Mouse (Mus musculus) forebrain, embryonic 11.5 days (tissue): Measurements from ENCODE around the gene Ddhd1. TPM values are rescaled to one million over a fixed set of nuclear protein-coding genes. Genes with fewer than 3 reads are reported as not detected.

Source experiments
- ATAC-seq: fragments of 200-750 bp; cut with Nextera tagmentation; replicated peaks from 2 replicates; pipeline ENCODE4 v1.8.0; 2017; ENCODE audit warnings: moderate TSS enrichment; ENCODE audit not compliant: low FRiP score
- DNase-seq: peaks from one replicate; pipeline ENCODE4 v3.0.0-alpha.2; 2017; ENCODE audit warnings: low spot score
- H3K27ac ChIP-seq: fragments of 300-500 bp; sonication (generic); 2 replicates; pipeline ENCODE4 v1.5.1; 2014; ENCODE audit warnings: low read depth, low read length
- H3K27me3 ChIP-seq: fragments of 300-500 bp; sonication (generic); 2 replicates; pipeline ENCODE4 v1.6.1; 2014; ENCODE audit warnings: mild to moderate bottlenecking, low read length, mixed read lengths; ENCODE audit not compliant: control insufficient read depth, insufficient read depth
- H3K36me3 ChIP-seq: fragments of 300-500 bp; sonication (generic); 2 replicates; pipeline ENCODE4 v1.6.1; 2014; ENCODE audit warnings: mild to moderate bottlenecking, low read length, moderate library complexity, mixed read lengths; ENCODE audit not compliant: control insufficient read depth, insufficient read depth
- H3K4me1 ChIP-seq: fragments of 300-500 bp; sonication (generic); replicated peaks from 2 replicates; pipeline ENCODE4 v1.6.1; 2014; ENCODE audit warnings: low read length, mixed read lengths; ENCODE audit not compliant: control insufficient read depth, insufficient read depth
- H3K4me2 ChIP-seq: fragments of 300-500 bp; sonication (generic); 2 replicates; pipeline ENCODE4 v1.6.1; 2014; ENCODE audit warnings: low read depth, mild to moderate bottlenecking, low read length, moderate library complexity, mixed read lengths; ENCODE audit not compliant: severe bottlenecking
- H3K4me3 ChIP-seq: fragments of 300-500 bp; sonication (generic); 2 replicates; pipeline ENCODE4 v1.5.1; 2014; ENCODE audit warnings: low read depth, low read length
- H3K9ac ChIP-seq: fragments of 300-500 bp; sonication (generic); 2 replicates; pipeline ENCODE4 v1.6.1; 2014; ENCODE audit warnings: low read length
- H3K9me3 ChIP-seq: fragments of 300-500 bp; sonication (generic); 2 replicates; pipeline ENCODE4 v1.6.1; 2016; ENCODE audit warnings: low read length, mixed read lengths; ENCODE audit not compliant: control insufficient read depth
- WGBS: fragments of 180-500 bp; shearing (Covaris S2); extraction: QIAGEN DNeasy Blood & Tissue Kit; methylation state at CpG from one replicate; pipeline ENCODE4 v1.1.7; 2014; 5-methylcytosine and 5-hydroxymethylcytosine counted together
- polyA plus RNA-seq: library from polyadenylated mRNA; unstranded; fragments of >200 nt; fragmentation: Nextera tagmentation; extraction: Ambion mirVana; gene quantifications from 2 replicates; pipeline ENCODE4 v1.2.1, GENCODE M21; 2014

The Ddhd1 gene
- 12.7 and 13.1 TPM in 2 replicates for polyA plus RNA-seq

GRCm38 (mm10) chr14:45657641-45658611, at the start of gene Ddhd1:
Gene Ddhd1, minus strand, starts transcription at chr14:45658143.
- peaks cover 7% of the 10 kb centered on the region; the same call in 1 of the 2 replicates for H3K4me1 ChIP-seq
- under 1% methylated on average over 116 of the region's 123 CpGs for whole genome bisulfite sequencing

GRCm38 (mm10) chr14:45707176-45707910, 49.4 kb upstream of the Ddhd1 start:
- no peak for ATAC-seq
- Histone ChIP-seq H3K36me3 (no peaks in the 10 kb centered on the region), H3K9me3 (no peaks in the 10 kb centered on the region; the same call in 1 of the 2 replicates), H3K4me1 (no peaks in the 10 kb centered on the region), H3K9ac (no peak overlapping the region), H3K27ac (no peak overlapping the region), H3K4me3 (no peak overlapping the region), H3K27me3 (no peaks in the 10 kb centered on the region), H3K4me2 (no peak overlapping the region)
- no peak for DNase-seq
- WGBS: 65% methylated on average over 3 of the region's 3 CpGs

More at GRCm38 (mm10) chr14:45657641-45658611, at the start of gene Ddhd1:
- peak within 1 kb of the TSS; percentile 82 for H3K27ac ChIP-seq
- peak within 1 kb of the TSS; percentile 66 for H3K4me2 ChIP-seq
- ATAC-seq (peak; percentile 94), DNase-seq (peak; percentile 93)
- H3K27me3 ChIP-seq: no peaks in the 10 kb centered on the region
- H3K9me3 ChIP-seq: no peaks in the 10 kb centered on the region
- no peaks in the 10 kb centered on the region for H3K36me3 ChIP-seq
- peak within 1 kb of the TSS; percentile 81 for H3K4me3 ChIP-seq
- H3K9ac ChIP-seq: peak within 1 kb of the TSS; percentile 84

GRCm38 (mm10) chr14:45700031-45700572, 42.2 kb upstream of the Ddhd1 start:
- no peaks in the 10 kb centered on the region; the same call in 1 of the 2 replicates for H3K9me3 ChIP-seq
- no peaks in the 10 kb centered on the region for H3K36me3 ChIP-seq
- no peak overlapping the region for H3K4me3 ChIP-seq
- DNase-seq (no peak), ATAC-seq (no peak)
- 86% methylated on average over 6 of the region's 6 CpGs for WGBS
- no peaks in the 10 kb centered on the region for H3K4me1 ChIP-seq
- H3K9ac ChIP-seq: no peak overlapping the region
- no peak overlapping the region for H3K27ac ChIP-seq
- H3K27me3 ChIP-seq: no peaks in the 10 kb centered on the region
- no peak overlapping the region for H3K4me2 ChIP-seq

GRCm38 (mm10) chr14:45698867-45699266, 40.9 kb upstream of the Ddhd1 start:
- no peaks in the 10 kb centered on the region for H3K27me3 ChIP-seq
- no peaks in the 10 kb centered on the region; the same call in 1 of the 2 replicates for H3K9me3 ChIP-seq
- no peak overlapping the region for H3K4me3 ChIP-seq
- no peak overlapping the region for H3K9ac ChIP-seq
- WGBS: 80% methylated on average over 3 of the region's 3 CpGs
- ATAC-seq (no peak), DNase-seq (no peak)
- no peak overlapping the region for H3K27ac ChIP-seq
- no peaks in the 10 kb centered on the region for H3K36me3 ChIP-seq
- H3K4me1 ChIP-seq: no peaks in the 10 kb centered on the region
- H3K4me2 ChIP-seq: no peak overlapping the region

GRCm38 (mm10) chr14:45696098-45696497, 38.2 kb upstream of the Ddhd1 start:
- ATAC-seq: no peak
- no peaks in the 10 kb centered on the region for H3K9me3 ChIP-seq
- no peaks in the 10 kb centered on the region for H3K36me3 ChIP-seq
- H3K9ac ChIP-seq: no peak overlapping the region
- H3K4me3 ChIP-seq: no peak overlapping the region
- DNase-seq: no peak
- no peaks in the 10 kb centered on the region for H3K4me1 ChIP-seq
- H3K4me2 ChIP-seq: no peak overlapping the region
- WGBS: 85% methylated on average over 2 of the region's 2 CpGs
- no peaks in the 10 kb centered on the region for H3K27me3 ChIP-seq
- H3K27ac ChIP-seq: no peak overlapping the region

- WGBS: 86% methylated on average over 2 of the region's 2 CpGs
- no peaks in the 10 kb centered on the region for H3K27me3 ChIP-seq
- DNase-seq: no peak
- ATAC-seq: no peak
- H3K9ac ChIP-seq: no peak overlapping the region
- H3K4me1 ChIP-seq: no peaks in the 10 kb centered on the region
- no peak overlapping the region for H3K27ac ChIP-seq
- H3K36me3 ChIP-seq: no peaks in the 10 kb centered on the region
- no peaks in the 10 kb centered on the region for H3K9me3 ChIP-seq
- H3K4me3 ChIP-seq: no peak overlapping the region
- H3K4me2 ChIP-seq: no peak overlapping the region
These were observed 35.9 kb upstream of the Ddhd1 start for GRCm38 (mm10) chr14:45693891-45694290.

GRCm38 (mm10) chr14:45690520-45691246, 32.7 kb upstream of the Ddhd1 start:
- H3K4me3 ChIP-seq: peak overlapping the region; percentile 36

GRCm38 (mm10) chr14:45685313-45685712, 27.4 kb upstream of the Ddhd1 start:
- Histone ChIP-seq H3K9ac (no peak overlapping the region), H3K4me2 (no peak overlapping the region), H3K36me3 (no peaks in the 10 kb centered on the region), H3K4me1 (no peaks in the 10 kb centered on the region), H3K4me3 (no peak overlapping the region), H3K27me3 (no peaks in the 10 kb centered on the region), H3K9me3 (no peaks in the 10 kb centered on the region), H3K27ac (no peak overlapping the region)
- ATAC-seq (no peak), DNase-seq (no peak)
- WGBS: 85% methylated on average over 2 of the region's 2 CpGs

More at GRCm38 (mm10) chr14:45690520-45691246, 32.7 kb upstream of the Ddhd1 start:
- Histone ChIP-seq H3K4me1 (no peaks in the 10 kb centered on the region), H3K36me3 (no peaks in the 10 kb centered on the region), H3K27ac (no peak overlapping the region), H3K27me3 (no peaks in the 10 kb centered on the region), H3K9ac (peak overlapping the region; percentile 64), H3K4me2 (peak overlapping the region; percentile 56), H3K9me3 (no peaks in the 10 kb centered on the region)
- WGBS: under 1% methylated on average over 16 of the region's 16 CpGs
- DNase-seq (peak; percentile 78), ATAC-seq (peak; percentile 91)
